Mouse (Mus musculus) liver, postnatal 0 days (tissue): ENCODE results near the gene Fam13c.

Experiments
- CTCF ChIP-seq: sonication (generic); IDR thresholded peaks from 2 replicates; pipeline ENCODE4 v1.5.1; 2016; ENCODE audit warnings: antibody characterized with exemption, low read depth
- EP300 ChIP-seq: IDR thresholded peaks from 2 replicates; pipeline ENCODE4 v1.6.1; 2016; ENCODE audit warnings: antibody characterized with exemption, low read depth, mild to moderate bottlenecking

DNA sequence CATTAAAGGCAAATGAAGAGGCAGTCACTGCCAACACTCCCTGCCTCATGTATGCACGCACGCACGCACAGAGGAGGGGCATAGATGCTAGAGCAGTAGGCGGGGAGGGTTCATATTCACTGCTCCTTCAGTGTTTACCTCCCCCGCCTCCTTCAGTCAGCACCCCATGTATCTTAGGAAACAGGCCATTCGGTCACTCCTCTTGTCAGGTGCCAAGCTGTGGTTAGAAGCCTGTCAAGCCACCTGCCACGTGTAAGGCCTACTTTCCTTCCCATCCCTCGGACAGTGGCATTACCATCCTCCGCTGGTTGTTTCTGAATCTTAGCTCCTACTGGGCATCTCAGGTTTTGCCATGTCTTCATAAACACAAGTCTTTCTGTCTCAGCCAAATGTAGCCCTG is 99.0 kb downstream of the Fam13c start:
- no peak for TF ChIP-seq EP300
- no peak for TF ChIP-seq CTCF
